Mouse (Mus musculus) thymus, adult 18-20 months (tissue): ENCODE results near the gene Cabcoco1.

ENCODE experiments used
- DNase-seq, 2 experiments: peaks; one replicate each; pipeline ENCODE4 v3.0.0; 2022; ENCODE audit warnings: mixed read lengths in 2 of 2

The Cabcoco1 gene

GRCm38 (mm10) chr10:68506242-68506641 is 35.5 kb downstream of the Cabcoco1 start:
- DNase-seq, result no peak

DNA sequence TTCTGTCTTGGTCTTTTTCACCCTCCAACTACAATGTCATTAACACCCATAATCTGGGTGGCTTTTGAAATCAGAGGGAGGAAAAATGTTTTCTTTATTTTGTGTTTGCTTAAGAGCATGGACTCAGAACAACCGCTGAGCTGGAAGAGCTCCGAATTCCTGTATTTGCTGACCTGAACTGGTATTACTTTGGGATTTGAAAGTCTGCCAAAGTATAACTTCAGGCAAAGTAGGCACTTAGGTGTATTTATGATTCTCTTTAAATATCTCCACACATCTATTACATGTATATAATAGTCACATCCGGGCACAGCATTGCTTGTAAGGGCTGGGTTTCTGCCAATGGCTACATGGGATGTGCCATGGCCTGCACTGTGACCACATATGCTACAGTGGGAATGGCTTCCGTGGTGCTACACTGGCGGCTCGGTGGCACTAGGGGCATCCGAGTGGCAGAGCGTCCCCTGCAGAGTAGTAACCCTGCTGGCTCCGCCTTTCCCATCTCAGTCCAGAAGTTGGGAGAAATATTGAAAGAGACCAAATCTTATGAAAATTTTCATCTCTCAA is 37.0 kb downstream of the Cabcoco1 start:
- no peak for DNase-seq

DNA sequence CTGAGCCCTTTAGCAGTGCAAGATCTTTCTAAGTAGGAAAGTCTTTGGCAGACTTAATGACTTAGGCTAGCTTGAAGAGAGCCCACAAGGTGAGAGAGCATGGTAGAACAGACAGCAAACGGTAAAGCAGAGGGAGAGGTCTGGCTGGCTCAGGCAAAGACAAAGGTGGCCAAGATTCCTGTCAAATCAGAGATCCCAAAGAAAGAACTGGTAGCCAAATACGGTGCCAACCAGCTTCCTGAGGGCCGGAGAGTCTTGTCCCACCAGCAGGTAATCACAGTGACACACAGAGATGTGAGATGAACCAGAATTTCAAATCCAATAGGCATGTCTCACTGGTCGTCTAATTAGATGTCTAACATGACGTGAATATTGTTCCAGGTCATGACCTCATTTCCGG is 40.6 kb downstream of the Cabcoco1 start:
- no peak for DNase-seq

- no peak for DNase-seq
Observed at GRCm38 (mm10) chr10:68495246-68495645, 46.5 kb downstream of the Cabcoco1 start.

- DNase-seq, result no peak
Observed at GRCm38 (mm10) chr10:68491557-68491956, 50.1 kb downstream of the Cabcoco1 start.

GRCm38 (mm10) chr10:68490781-68491180 is 50.9 kb downstream of the Cabcoco1 start:
- no peak for DNase-seq

DNA sequence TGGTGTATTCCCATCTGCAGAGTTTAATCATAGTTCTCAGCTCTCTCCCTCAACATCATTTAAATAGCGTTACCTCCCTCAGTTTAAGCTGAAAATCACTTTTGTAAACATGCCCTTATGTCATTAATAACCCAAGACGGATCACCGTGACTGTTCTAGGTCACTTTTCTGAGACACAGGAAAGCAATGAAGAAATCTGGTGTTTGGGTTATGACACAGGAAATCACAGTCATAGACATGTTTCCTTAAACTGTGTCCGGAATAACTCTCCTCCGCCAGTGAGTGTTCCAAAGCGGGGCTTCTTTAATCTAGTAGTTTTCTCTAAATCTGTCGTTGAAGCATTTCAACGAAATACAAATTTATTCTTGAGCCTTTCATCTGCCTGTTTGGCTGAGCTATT is 68.9 kb downstream of the Cabcoco1 start:
- no peak for DNase-seq

- DNase-seq, result no peak
Observed at GRCm38 (mm10) chr10:68465737-68466327, 75.9 kb downstream of the Cabcoco1 start.

- DNase-seq, result peak in 1 of 2 experiments; percentile 6
Observed at GRCm38 (mm10) chr10:68464943-68465342, 76.8 kb downstream of the Cabcoco1 start.

- no peak for DNase-seq
Observed at GRCm38 (mm10) chr10:68459784-68460183, 81.9 kb downstream of the Cabcoco1 start.

DNA sequence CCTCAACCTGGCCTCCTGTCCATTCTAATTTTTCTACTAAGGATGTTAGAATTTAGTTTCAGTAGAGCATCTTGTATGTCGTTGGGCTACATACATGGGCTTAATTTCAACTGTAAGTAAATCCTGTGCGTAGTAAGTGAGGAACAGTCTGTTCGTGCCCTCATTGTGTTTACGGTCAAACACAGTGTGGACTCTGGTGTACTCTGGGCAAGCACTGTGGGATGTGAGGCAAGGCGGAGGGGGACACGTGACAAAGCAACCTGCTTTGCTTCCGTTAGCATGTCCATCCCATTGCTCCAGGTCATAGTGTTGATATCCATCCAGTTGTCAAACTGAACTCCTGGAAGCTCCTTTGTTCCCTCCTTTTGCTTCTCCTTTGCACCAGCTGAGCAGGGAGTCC is 84.7 kb downstream of the Cabcoco1 start:
- DNase-seq, result no peak

GRCm38 (mm10) chr10:68454541-68454940 is 87.2 kb downstream of the Cabcoco1 start:
- no peak for DNase-seq

GRCm38 (mm10) chr10:68446797-68447125 is 94.9 kb downstream of the Cabcoco1 start:
- DNase-seq, result no peak

DNA sequence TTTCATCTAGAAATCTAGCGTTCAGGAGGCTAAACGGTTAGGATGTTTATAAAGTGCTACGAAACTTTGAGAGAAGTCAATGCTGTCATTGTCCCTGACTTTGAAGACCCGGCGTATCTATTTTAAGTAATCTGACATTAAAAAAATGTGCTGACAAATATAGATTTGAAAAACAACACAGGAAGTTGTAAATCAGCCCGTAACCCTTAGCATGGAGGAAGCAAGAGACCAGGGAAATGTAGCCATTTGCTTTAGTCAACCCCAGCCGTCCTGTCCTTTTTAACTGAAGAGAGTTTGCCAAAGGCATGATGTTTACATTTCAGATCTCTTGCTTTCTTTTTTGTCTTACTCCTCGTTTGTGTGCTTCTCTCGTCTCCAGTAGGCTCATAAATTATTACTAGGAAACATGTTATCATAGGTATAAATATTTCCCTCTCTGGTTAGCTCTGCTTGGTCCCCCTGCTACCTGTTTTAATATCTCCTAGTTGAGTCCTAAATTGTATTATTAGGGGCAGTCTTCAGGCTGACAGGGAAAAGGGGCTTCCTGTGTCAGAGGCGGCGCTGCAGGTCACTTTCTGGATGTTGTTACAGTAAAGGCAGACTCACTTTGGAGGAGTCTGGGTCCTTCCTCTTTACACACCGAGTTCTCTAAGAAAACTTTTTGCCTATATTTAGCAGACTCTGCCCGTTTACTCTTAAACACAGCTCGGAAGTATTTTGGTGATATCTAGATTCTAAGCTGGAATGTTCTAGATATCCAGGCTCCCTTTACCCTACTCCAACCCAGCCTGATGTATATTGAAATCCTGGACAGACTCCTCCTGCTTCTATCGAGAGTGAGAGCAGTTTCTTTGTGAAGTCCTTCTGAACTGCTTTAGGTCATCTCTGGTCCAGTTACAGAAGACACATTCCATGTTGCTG is 95.6 kb downstream of the Cabcoco1 start:
- no peak for DNase-seq

DNA sequence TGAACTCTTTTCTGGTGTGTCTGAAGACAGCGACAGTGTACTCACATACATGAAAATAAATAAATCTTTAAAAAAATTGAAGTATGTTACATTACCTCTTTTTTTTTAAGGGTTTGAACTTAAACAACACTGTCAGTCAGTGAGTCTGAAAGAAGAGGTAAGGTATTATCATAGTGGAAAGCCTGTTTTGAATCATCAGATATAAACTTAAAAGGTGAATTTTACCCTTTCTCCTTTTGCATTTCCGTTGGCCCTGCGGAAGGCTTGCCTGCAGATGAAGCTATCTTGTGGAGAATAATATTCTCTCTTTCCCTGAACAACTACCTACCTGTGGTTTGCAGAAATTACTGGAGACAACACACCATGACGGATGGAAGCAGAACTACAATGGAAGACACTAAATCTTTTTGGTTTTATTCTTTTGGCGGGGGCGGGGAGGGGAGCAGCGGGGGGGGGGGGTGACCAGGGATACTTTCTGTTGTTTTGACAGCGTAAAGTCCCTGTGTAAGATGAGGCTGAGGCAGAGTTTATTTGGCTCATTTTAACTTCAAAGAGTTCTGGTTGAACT is 96.4 kb downstream of the Cabcoco1 start:
- DNase-seq, result no peak

GRCm38 (mm10) chr10:68444361-68445114 is 97.2 kb downstream of the Cabcoco1 start:
- DNase-seq, result no peak

- peak; percentile 11 to 22 for DNase-seq
Observed at GRCm38 (mm10) chr10:68443132-68443531, 98.6 kb downstream of the Cabcoco1 start.

DNA sequence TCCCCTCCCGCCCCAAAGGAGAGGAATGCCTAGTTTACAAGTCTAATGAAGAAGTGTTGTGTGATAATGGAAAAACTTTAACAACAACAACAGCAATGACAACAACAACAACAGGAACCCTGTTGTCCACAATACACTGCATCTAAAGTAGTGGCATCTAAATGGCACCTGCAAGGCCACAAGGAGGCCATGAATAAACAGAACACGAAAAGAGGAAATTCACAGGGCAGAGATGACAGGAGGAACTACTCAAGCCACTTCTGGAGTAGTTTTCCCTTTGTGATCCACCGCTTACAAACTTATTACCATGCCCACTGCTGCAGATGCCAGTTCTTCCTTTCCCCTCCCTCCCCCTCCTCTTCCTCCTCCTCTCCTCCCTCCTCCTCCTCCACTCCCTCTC is 99.0 kb downstream of the Cabcoco1 start:
- DNase-seq, result no peak

DNA sequence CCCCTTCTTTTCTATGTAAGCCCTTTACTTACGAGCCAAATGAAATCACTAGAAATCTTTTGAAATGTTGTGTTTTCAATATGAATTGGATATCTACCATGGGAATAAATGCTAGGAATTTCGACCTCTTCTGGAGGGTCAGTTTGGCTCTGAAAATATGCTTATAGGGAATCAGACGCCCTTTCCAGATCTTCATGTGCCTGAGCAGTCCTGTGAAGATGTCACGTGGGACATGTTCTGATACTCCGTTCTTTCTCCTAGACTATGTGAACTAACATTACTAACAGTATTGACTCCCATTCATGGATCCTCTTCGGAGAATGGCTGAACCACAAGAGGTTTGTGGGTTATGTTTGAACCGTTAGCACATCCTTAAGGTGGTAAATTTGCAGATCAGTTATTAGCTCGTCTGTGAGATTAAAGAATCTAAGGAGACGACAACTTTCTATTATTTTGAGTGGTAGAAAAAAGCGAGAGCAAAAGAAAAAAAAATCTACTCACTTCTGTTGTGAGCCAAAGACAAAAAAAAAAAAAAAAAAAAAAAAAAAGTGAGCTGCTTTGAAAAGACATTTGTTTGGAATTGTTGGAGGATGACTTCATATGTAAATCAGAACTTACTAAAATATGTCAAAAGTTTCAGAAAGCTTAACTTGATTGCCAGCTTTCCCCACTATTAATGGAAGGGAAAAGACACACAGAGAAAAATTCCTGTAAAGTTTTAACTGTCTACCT is 99.6 kb downstream of the Cabcoco1 start:
- no peak for DNase-seq

DNA sequence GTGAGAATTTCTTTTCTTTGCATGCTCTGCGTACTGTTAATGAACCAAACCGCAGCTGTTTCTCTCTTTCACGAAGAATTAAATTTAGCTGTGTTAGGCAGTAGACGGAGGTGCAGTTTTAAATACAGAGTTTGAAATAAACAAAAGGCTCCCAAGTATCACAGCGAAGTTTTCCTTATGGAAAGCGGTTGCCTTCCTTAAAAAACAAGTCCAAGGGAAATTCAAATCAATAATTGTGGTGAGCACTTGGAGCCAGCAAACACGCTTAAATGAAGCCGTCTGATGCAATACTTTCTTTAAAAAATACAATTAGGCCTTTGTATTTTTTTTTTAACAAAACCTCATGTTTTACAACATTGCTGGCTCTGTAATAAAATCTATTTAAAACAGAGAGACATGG is 101.2 kb downstream of the Cabcoco1 start:
- no peak for DNase-seq

GRCm38 (mm10) chr10:68435754-68436153 is 105.9 kb downstream of the Cabcoco1 start:
- no peak for DNase-seq

DNA sequence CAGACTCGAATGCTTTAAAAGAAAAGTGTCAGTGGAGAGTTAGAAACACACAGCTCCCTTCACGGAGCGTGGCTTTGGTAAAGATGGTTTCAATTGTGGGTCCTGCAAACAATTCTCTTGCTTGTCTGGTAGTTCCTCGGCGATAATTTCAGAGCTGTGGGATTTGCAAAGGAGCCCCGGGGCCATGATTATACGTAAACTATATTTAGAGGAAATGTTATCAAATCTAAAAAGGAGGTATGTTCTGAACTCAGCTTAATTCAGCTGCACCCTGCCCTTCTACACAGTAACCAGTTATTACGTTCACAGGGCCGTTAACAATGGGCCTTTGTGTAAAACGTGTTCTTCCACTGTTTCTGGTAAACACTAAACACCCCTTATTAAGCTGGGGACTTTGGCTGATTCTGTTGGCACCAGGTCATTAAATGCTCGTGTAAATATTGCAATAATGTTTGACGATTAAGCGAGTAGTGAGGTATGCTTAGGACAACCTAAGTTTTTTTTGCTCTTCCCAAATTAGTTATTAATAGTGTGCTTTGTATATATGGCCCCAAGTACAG is 106.6 kb downstream of the Cabcoco1 start:
- no peak for DNase-seq
